Mouse (Mus musculus): ENCODE results near the gene Rab3il1. TPM values are rescaled to one million over a fixed set of nuclear protein-coding genes. Genes with fewer than 3 reads are reported as not detected.
A peak's percentile ranks its signal among the peaks of the same experiment; 100 is the strongest.

The Rab3il1 gene
- total and polyA plus RNA-seq, 3 experiments = 1.0 to 1.4 TPM; not detected in 1

DNA sequence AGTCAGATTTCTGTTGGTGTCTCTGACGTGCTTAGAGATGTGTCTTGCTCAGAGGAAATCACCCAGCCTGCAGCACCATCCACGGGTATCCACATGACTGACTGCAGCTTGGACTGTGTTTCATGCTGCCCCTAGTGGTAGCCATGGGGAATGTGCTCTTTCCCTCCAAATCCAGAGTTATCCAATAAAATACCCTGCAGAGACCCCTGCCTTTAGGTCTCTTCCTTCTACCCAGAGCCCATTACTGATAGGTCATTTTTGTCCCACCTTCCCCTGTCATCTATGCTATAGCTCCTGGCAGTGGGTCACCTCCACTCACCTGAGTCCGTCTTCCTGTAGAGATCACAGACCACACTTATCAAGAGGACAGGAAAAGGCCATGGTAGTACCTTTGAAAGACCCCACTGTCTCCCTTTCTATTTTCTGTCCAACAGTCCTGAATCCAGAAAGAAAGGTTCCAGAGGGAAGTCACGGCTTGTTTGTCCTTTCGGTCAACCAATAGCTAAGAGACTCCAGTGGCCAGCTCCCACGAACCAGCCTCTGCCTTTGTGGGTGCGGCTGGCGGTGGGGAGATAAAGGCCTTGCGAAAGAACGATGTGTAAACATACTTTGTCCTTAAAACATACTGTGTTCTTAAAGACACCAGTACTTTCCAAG is 58.6 kb downstream of the Rab3il1 start (continued):
- peak; percentile 54 for TF ChIP-seq GATA1 (IDR thresholded peaks at IDR 0.05; ENCODE audit: low read depth, low read length)
- no peak for TF ChIP-seq RCOR1 (IDR thresholded peaks at IDR 0.05; ENCODE audit: low read depth, low read length)
- TF ChIP-seq NELFE (IDR thresholded peaks at IDR 0.05; ENCODE audit: low read depth, low read length) = no peak; the same call in 1 of the 2 replicates

DNA sequence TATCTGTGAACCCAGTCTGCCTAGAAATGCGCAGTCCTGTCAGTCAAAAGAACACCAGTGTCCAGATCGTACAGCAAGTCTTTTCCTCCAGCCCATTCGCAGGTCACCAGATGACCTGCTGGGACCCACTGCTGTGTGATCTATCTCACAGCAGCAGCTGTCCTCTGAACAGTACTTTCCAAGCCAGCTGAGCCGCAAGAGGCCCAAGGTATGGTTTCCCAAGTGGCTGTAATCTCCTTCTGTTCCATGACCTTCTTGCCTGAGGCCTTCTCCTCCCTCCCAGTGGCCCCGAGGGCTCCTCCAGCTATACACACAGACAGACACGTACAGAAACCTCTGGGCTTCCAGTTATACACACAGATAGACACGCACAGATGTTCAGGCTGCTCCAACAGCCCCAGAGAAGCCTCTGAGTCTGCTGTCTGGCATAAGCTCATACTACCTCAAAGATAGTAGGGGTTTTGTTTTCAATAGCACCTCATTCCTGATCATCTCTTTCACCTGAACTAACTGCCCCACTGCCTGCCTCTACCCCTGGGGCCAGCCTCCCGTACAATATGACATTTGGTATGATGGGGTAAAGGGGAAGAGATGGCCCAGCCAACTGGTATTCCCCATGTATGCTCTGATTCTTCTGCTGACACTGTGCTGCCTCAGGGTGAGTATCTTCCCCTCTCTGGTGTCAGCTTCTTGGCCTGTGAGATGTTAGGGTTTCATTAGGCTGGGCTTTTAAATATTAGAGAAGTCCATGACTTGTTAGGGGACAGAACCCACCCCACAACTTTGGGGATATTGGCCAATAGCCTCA is 59.5 kb downstream of the Rab3il1 start:
- 0 out of 2 replicates have a peak overlapping the region, but pooled peaks have one; percentile 10 for H3K27ac ChIP-seq (ENCODE audit: control insufficient read depth, low read depth, low read length)
- H3K9ac ChIP-seq (ENCODE audit: control insufficient read depth, low read depth, low read length, poor library complexity, severe bottlenecking) = no peak overlapping the region

GRCm38 (mm10) chr19:10061624-10062023 is 60.2 kb downstream of the Rab3il1 start:
- Histone ChIP-seq H3K9me3 (replicated peaks; ENCODE audit: insufficient read depth, low read length) (no peaks in the 10 kb centered on the region), H3K4me1 (ENCODE audit: control insufficient read depth in 1 of 2, insufficient read depth in 2 of 2, low read length in 2 of 2) (peaks cover 8 to 20% of the 10 kb centered on the region in 2 experiments), H3K36me3 (ENCODE audit: control insufficient read depth in 1 of 2, insufficient read depth in 2 of 2, low read length in 2 of 2) (peaks cover 0 to 11% of the 10 kb centered on the region in 2 experiments; a peak in 2 of 4 replicates), H3K4me3 (ENCODE audit: control insufficient read depth in 1 of 2, insufficient read depth in 1 of 2, low read depth in 2 of 2, low read length in 2 of 2) (no peak overlapping the region), H3K27ac (ENCODE audit: control insufficient read depth, low read depth, low read length) (no peak overlapping the region), H3K27me3 (ENCODE audit: control insufficient read depth in 1 of 2, insufficient read depth in 2 of 2, low read length in 2 of 2) (no peaks in the 10 kb centered on the region), H3K79me2 (ENCODE audit: control insufficient read depth, insufficient read depth, low read length, poor library complexity) (no peaks in the 10 kb centered on the region), H3K9ac (ENCODE audit: control insufficient read depth, low read depth, low read length, poor library complexity, severe bottlenecking) (no peak overlapping the region)
- no peak for DNase-seq (ENCODE audit: low read depth, low spot score)
- TF ChIP-seq MYB (IDR thresholded peaks at IDR 0.05; ENCODE audit: low read depth, low read length) (no peak), MAX (IDR thresholded peaks at IDR 0.05; ENCODE audit: low read length) (no peak), ZKSCAN1 (IDR thresholded peaks at IDR 0.05; ENCODE audit: low read depth, low read length) (no peak), JUND (IDR thresholded peaks at IDR 0.05; ENCODE audit: low read depth, low read length) (no peak), GATA1 (IDR thresholded peaks at IDR 0.05; ENCODE audit: low read depth, low read length) (no peak)

More for the DNA sequence above, 59.5 kb downstream of the Rab3il1 start:
- TF ChIP-seq TAL1 (IDR thresholded peaks at IDR 0.05; ENCODE audit: low read length) (peak; percentile 60), ETS1 (IDR thresholded peaks at IDR 0.05; ENCODE audit: low read depth, low read length) (peak; percentile 7; the same call in 1 of the 2 replicates), ZC3H11A (IDR thresholded peaks at IDR 0.05; ENCODE audit: low read depth, low read length) (no peak)
- H3K36me3 ChIP-seq (ENCODE audit: control insufficient read depth in 1 of 2, insufficient read depth in 2 of 2, low read length in 2 of 2) = peaks cover 0 to 9% of the 10 kb centered on the region in 2 experiments; a peak in 2 of 4 replicates
- peak; percentile 40 for DNase-seq (ENCODE audit: low read depth, low spot score)
- peaks cover 8 to 14% of the 10 kb centered on the region in 2 experiments for H3K4me1 ChIP-seq (ENCODE audit: control insufficient read depth in 1 of 2, insufficient read depth in 2 of 2, low read length in 2 of 2)
- no peaks in the 10 kb centered on the region for H3K27me3 ChIP-seq (ENCODE audit: control insufficient read depth in 1 of 2, insufficient read depth in 2 of 2, low read length in 2 of 2)
- H3K9me3 ChIP-seq (replicated peaks; ENCODE audit: insufficient read depth, low read length) = no peaks in the 10 kb centered on the region
- no peak overlapping the region for H3K4me3 ChIP-seq (ENCODE audit: control insufficient read depth in 1 of 2, insufficient read depth in 1 of 2, low read depth in 2 of 2, low read length in 2 of 2)
- H3K79me2 ChIP-seq (ENCODE audit: control insufficient read depth, insufficient read depth, low read length, poor library complexity) = no peaks in the 10 kb centered on the region

All from MEL (cell line).